In genomic region chr7:18990601-18991295, GRCm38 (mm10) we compare ENCODE assay signal across 8 mouse cellular contexts. TPM values are rescaled to one million over a fixed set of nuclear protein-coding genes. Genes with fewer than 3 reads are reported as not detected.
DNase-seq lines count a peak whose midpoint lies in the region; ATAC-seq and TF ChIP-seq lines count a peak whose summit lies in the region.

Gene Mypop, plus strand, starts transcription at chr7:18991245.

- peak within 1 kb of the TSS; percentile 72 for H3K27ac ChIP-seq in heart, embryonic 11.5 days (ENCODE audit: low read depth, low read length)
- peak within 1 kb of the TSS; percentile 83 for H3K27ac ChIP-seq in kidney, embryonic 16.5 days (ENCODE audit: low read length)
- H3K27ac ChIP-seq in liver, adult 2 months (replicated peaks; ENCODE audit: insufficient read depth, low read depth, low read length) = no peak within 1 kb of the TSS

- H3K36me3 ChIP-seq in C2C12 (ENCODE audit: control insufficient read depth, insufficient read depth) (no peaks in the 10 kb centered on the region), myocyte (ENCODE audit: control insufficient read depth, insufficient read depth) (no peaks in the 10 kb centered on the region)
- peaks cover 4% of the 10 kb centered on the region; the same call in 1 of the 2 replicates for H3K36me3 ChIP-seq in erythroblast, embryonic 14.5 days (ENCODE audit: control insufficient read depth)
- no peaks in the 10 kb centered on the region for H3K36me3 ChIP-seq in heart, embryonic 11.5 days (ENCODE audit: control insufficient read depth, insufficient read depth, low read length)
- H3K36me3 ChIP-seq in kidney, embryonic 16.5 days (ENCODE audit: insufficient read depth, low read length) = no peaks in the 10 kb centered on the region
- H3K36me3 ChIP-seq in liver, adult 2 months (ENCODE audit: control insufficient read depth, insufficient read depth, low read length) = no peaks in the 10 kb centered on the region
- peaks cover 1% of the 10 kb centered on the region; the same call in 1 of the 2 replicates for H3K36me3 ChIP-seq in splenic B cell, adult 2 months (ENCODE audit: control insufficient read depth, insufficient read depth, low read length, poor library complexity, severe bottlenecking)

- peak; percentile 64; the same call in 1 of the 2 replicates for TF ChIP-seq POLR2A in brain, embryonic 14.5 days (IDR thresholded peaks at IDR 0.05; ENCODE audit: borderline replicate concordance, extremely low read depth, insufficient read depth, insufficient read length, poor library complexity, severe bottlenecking)
- no peak for TF ChIP-seq POLR2A in liver, adult 2 months (IDR thresholded peaks at IDR 0.05; ENCODE audit: extremely low read depth, insufficient read depth, low read length)
- TF ChIP-seq POLR2A in myocyte (IDR thresholded peaks at IDR 0.05; ENCODE audit: insufficient read length, low read depth) = peak; percentile 39

- H3K9me3 ChIP-seq in erythroblast, embryonic 14.5 days (ENCODE audit: control insufficient read depth, low read length) = peaks cover 4% of the 10 kb centered on the region; the same call in 1 of the 2 replicates
- H3K9me3 ChIP-seq in heart, embryonic 11.5 days (replicated peaks; ENCODE audit: control insufficient read depth, low read length) = no peaks in the 10 kb centered on the region
- H3K9me3 ChIP-seq in kidney, embryonic 16.5 days (ENCODE audit: low read length) = no peaks in the 10 kb centered on the region

- peak within 1 kb of the TSS; percentile 65 for H3K9ac ChIP-seq in heart, embryonic 11.5 days (ENCODE audit: low read depth, low read length)
- H3K9ac ChIP-seq in kidney, embryonic 16.5 days (replicated peaks; ENCODE audit: low read length) = peak within 1 kb of the TSS; percentile 71
- peak within 1 kb of the TSS; percentile 44 for H3K9ac ChIP-seq in liver, adult 2 months (ENCODE audit: low read depth, low read length)

- no peaks in the 10 kb centered on the region for H3K79me2 ChIP-seq in C2C12 (ENCODE audit: control insufficient read depth, insufficient read depth)
- no peaks in the 10 kb centered on the region for H3K79me2 ChIP-seq in liver, adult 2 months (ENCODE audit: control insufficient read depth, insufficient read depth, low read length)
- no peaks in the 10 kb centered on the region for H3K79me2 ChIP-seq in myocyte (ENCODE audit: control insufficient read depth, insufficient read depth)

- H3K4me3 ChIP-seq in C2C12 (ENCODE audit: insufficient read depth, poor library complexity, severe bottlenecking) = peak within 1 kb of the TSS; percentile 36
- peak within 1 kb of the TSS; percentile 54 for H3K4me3 ChIP-seq in erythroblast, embryonic 14.5 days (replicated peaks)
- H3K4me3 ChIP-seq in heart, embryonic 11.5 days (ENCODE audit: low read depth, low read length) = peak within 1 kb of the TSS; percentile 48
- peak within 1 kb of the TSS; percentile 58 for H3K4me3 ChIP-seq in kidney, embryonic 16.5 days (ENCODE audit: low read length)
- H3K4me3 ChIP-seq in liver, adult 2 months (ENCODE audit: insufficient read depth, low read depth, low read length) = peak within 1 kb of the TSS; percentile 48
- peak within 1 kb of the TSS; percentile 41 for H3K4me3 ChIP-seq in myocyte

- under 1% methylated on average over 37 of the region's 37 CpGs for WGBS in heart, embryonic 11.5 days (ENCODE audit: insufficient replicate concordance)
- WGBS in kidney, embryonic 16.5 days = under 1% methylated on average over 36 of the region's 37 CpGs
- 1% methylated on average over 37 of the region's 37 CpGs for WGBS in liver, adult 2 months

- H3K79me3 ChIP-seq in C2C12 (ENCODE audit: low read depth) = no peaks in the 10 kb centered on the region

- TF ChIP-seq CTCF in C2C12 (IDR thresholded peaks at IDR 0.05; ENCODE audit: control insufficient read depth, insufficient read depth, insufficient read length) = no peak
- TF ChIP-seq CTCF in brain, embryonic 14.5 days (IDR thresholded peaks at IDR 0.05; ENCODE audit: borderline replicate concordance, extremely low read depth, insufficient read depth, insufficient read length) = no peak
- no peak for TF ChIP-seq CTCF in liver, adult 2 months (IDR thresholded peaks at IDR 0.05; ENCODE audit: low read depth, low read length)

- H3ac ChIP-seq in C2C12 (ENCODE audit: control insufficient read depth, insufficient read length, low read depth) (peak within 1 kb of the TSS; percentile 34), myocyte (ENCODE audit: control insufficient read depth, insufficient read length) (peak within 1 kb of the TSS; percentile 51)

- H3K4me2 ChIP-seq in heart, embryonic 11.5 days = peak within 1 kb of the TSS; percentile 73
- H3K4me2 ChIP-seq in kidney, embryonic 16.5 days (replicated peaks; ENCODE audit: low read depth, low read length) = peak within 1 kb of the TSS; percentile 90
- H3K4me2 ChIP-seq in myocyte (ENCODE audit: low read depth) = peak within 1 kb of the TSS; percentile 97

- H3K27me3 ChIP-seq in C2C12 (ENCODE audit: control insufficient read depth, insufficient read depth, insufficient read length) (peaks cover 9% of the 10 kb centered on the region), myocyte (ENCODE audit: control insufficient read depth, insufficient read depth, insufficient read length) (peaks cover 11% of the 10 kb centered on the region)
- H3K27me3 ChIP-seq in erythroblast, embryonic 14.5 days (ENCODE audit: control insufficient read depth) = peaks cover 68% of the 10 kb centered on the region
- peaks cover 26% of the 10 kb centered on the region for H3K27me3 ChIP-seq in heart, embryonic 11.5 days (ENCODE audit: control insufficient read depth, insufficient read depth, low read length)
- H3K27me3 ChIP-seq in kidney, embryonic 16.5 days (ENCODE audit: insufficient read depth, low read length) = 0 out of 2 replicates have a peak, but pooled peaks cover 19% of the 10 kb centered on the region
- H3K27me3 ChIP-seq in liver, adult 2 months (ENCODE audit: control insufficient read depth, insufficient read depth, low read length) = no peaks in the 10 kb centered on the region
- H3K27me3 ChIP-seq in splenic B cell, adult 2 months (ENCODE audit: control insufficient read depth, insufficient read depth, low read length, poor library complexity, severe bottlenecking) = no peaks in the 10 kb centered on the region

- DNase-seq in brain, embryonic 14.5 days (ENCODE audit: low read depth) = peak; percentile 100
- peak; percentile 95 for DNase-seq in liver, adult 2 months (ENCODE audit: extremely low read depth, low read depth, low spot score)
- peak; percentile 100 for DNase-seq in splenic B cell, adult 2 months (ENCODE audit: low read depth, low spot score)

- peaks cover 24% of the 10 kb centered on the region for H3K4me1 ChIP-seq in erythroblast, embryonic 14.5 days (ENCODE audit: control insufficient read depth)
- peaks cover 12% of the 10 kb centered on the region; the same call in 1 of the 2 replicates for H3K4me1 ChIP-seq in heart, embryonic 11.5 days (ENCODE audit: control insufficient read depth, insufficient read depth, low read length)
- H3K4me1 ChIP-seq in kidney, embryonic 16.5 days (ENCODE audit: insufficient read depth, low read length) = peaks cover 22% of the 10 kb centered on the region
- peaks cover 3% of the 10 kb centered on the region for H3K4me1 ChIP-seq in liver, adult 2 months (ENCODE audit: control insufficient read depth, insufficient read depth, low read length)

- peak; percentile 88 for ATAC-seq in heart, embryonic 11.5 days (replicated peaks; ENCODE audit: insufficient number of reproducible peaks, low FRiP score, low TSS enrichment)
- peak; percentile 94 for ATAC-seq in kidney, embryonic 16.5 days (ENCODE audit: low FRiP score, low TSS enrichment)

TF ChIP-seq in C2C12, 6 proteins besides CTCF, POLR2A, EP300 and RAD21:
- TF ChIP-seq USF1 (IDR thresholded peaks at IDR 0.05; ENCODE audit: low read depth) (no peak), MYOD1 (IDR thresholded peaks at IDR 0.05; ENCODE audit: control insufficient read depth, insufficient read length, low read depth) (no peak)

TF ChIP-seq in myocyte, 11 proteins besides CTCF, POLR2A, EP300 and RAD21:
- no peak for TF ChIP-seq TCF3 (IDR thresholded peaks at IDR 0.05; ENCODE audit: insufficient read length, low read depth)
- peak in 1 of 3 experiments; percentile 42 for TF ChIP-seq MYOG (IDR thresholded peaks at IDR 0.05; ENCODE audit: control insufficient read depth in 1 of 3, insufficient read depth in 1 of 3, insufficient read length in 2 of 3, low read depth in 2 of 3)
- no peak for TF ChIP-seq POLR2AphosphoS2 (IDR thresholded peaks at IDR 0.05; ENCODE audit: insufficient read length, low read depth)
- no peak for TF ChIP-seq CEBPB (IDR thresholded peaks at IDR 0.05; ENCODE audit: insufficient read depth, poor library complexity, severe bottlenecking)

RNA-seq across cellular contexts. Expression of gene Mypop, which starts in this region (rescaled TPM):
- polyA plus RNA-seq in C2C12 (2012; fragmentation: generic; extraction: Trizol) (17.8 TPM), myocyte (2012; fragmentation: generic; extraction: Trizol) (10.4 TPM)
- polyA plus RNA-seq in brain, embryonic 14.5 days (2012; rRNA removed) = 14.2 and 16.1 TPM in 2 replicates
- 0.02 TPM in 1 of 2 replicates, not detected in the other for polyA plus RNA-seq in erythroblast, embryonic 14.5 days (2012)
- polyA plus RNA-seq in heart, embryonic 11.5 days (2014; fragmentation: Nextera tagmentation; extraction: Ambion mirVana) = 2.1 and 2.2 TPM in 2 replicates
- polyA plus RNA-seq in kidney, embryonic 16.5 days (2015; fragmentation: Nextera tagmentation; extraction: Ambion mirVana) = 3.3 and 4.0 TPM in 2 replicates
- total RNA-seq in liver, adult 2 months (2014; rRNA removed) = 0.54 and 0.65 TPM in 2 replicates
- polyA plus RNA-seq in liver, adult 2 months (2012; rRNA removed) = 2.7 and 3.1 TPM in 2 replicates
